Mouse (Mus musculus): Measurements from ENCODE around the gene Aff4.
A peak's percentile ranks its signal among the peaks of the same experiment; 100 is the strongest.

Gene Aff4

GRCm38 (mm10) chr11:53427993-53428715, 77.5 kb downstream of the Aff4 start:
- DNase-seq (ENCODE audit: low spot score), result no peak

DNA sequence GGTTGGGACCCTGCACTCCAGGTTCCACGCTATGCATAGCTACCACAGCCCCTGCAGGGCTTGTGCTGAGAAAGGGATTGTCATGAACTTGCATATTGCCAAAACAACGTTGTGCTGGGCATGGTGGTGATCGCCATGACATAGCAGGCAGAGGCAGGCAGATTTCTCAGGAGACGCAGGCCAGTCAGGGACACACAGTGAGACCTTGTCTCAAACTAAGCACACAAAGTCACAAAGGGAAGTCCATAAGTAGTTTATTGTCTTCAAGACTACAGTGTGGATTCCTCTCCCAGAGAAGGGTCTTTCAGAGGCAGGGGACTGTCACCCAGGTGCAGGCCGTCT, 78.1 kb downstream of the Aff4 start:
- no peak for DNase-seq (ENCODE audit: low spot score)

DNA sequence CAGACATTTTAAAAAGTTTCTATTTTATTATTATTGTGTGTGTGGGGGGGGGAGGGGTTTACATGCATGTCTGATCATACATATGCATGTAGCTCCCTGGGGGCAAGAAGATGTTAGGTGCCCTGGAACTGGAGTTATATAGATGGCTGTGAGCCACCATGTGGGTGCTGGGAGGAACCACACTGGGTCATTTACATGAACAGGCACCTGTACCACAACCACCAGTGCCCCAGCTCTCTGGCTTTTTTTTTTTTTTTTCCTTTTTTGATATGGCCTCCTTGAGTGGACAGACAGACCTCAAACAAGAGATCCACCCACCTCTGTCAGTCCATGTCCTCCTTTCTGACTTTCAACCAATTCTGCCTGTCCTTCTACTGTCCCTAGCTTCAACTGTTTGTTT, 78.5 kb downstream of the Aff4 start:
- no peak for DNase-seq (ENCODE audit: low spot score)

DNA sequence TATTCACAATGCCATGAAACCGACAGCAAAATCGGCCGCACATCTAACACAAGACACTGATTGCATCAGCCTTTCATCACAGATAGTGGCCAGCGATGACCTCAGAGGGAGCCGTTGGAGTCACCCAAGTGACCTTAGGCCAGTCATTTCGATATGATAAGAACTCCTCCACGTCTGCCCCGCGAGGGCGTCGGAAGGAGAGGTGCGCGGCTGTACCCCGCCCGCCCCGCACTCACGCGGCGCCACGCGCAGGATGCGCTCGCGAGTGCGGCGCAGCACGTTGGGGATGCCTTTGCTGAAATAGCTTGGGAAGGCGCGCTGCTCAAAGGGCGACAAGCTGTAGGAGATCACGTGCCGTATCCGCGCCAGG, 79.7 kb downstream of the Aff4 start:
- no peak for DNase-seq (ENCODE audit: low spot score)

GRCm38 (mm10) chr11:53430670-53431346, 80.2 kb downstream of the Aff4 start, which contains the start of the genes Uqcrq and Gdf9:
Gene Uqcrq (minus strand): TSS chr11:53430831.
Gene Gdf9 (plus strand): TSS chr11:53431023.
- peak; percentile 92 for DNase-seq (ENCODE audit: low spot score)

GRCm38 (mm10) chr11:53431347-53432056, 80.9 kb downstream of the Aff4 start:
- DNase-seq (ENCODE audit: low spot score), result no peak

DNA sequence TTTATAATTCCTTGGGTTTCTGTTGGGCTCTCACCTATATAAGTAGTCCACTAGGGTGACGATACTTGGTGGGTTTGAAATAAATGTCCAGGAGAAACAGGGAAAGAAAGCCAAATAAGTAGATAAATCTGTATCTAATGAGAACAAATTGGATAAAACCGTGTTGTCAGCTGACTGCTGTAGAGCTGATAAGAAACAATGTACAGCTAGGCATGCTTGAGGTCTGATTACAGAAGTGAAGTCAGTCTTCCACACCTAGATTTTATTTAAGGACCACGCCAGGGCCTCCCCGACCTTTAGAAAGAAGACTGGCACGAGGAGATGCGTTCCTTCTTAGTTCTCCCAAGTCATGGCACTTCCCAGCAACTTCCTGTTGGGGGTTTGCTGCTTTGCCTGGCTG, 82.4 kb downstream of the Aff4 start:
- no peak for DNase-seq (ENCODE audit: low spot score)

DNA sequence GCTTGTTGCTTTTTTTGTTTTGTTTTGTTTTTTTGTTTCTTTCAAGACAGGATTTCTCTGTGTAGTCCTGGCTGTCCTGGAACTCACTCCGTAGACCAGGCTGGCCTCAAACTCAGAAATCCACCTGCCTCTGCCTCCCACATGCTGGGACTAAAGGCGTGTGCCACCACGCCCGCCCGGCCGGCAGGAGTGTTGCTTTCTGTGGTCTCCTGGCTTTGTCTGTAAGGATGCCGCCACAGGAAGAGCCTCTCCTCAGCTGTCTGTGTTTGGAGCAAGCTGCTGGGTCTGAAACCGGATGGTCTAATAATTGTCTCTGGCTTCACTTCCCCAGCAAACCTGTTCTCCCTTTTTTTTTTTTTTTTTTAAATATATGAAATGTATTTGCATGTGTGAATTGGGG, 84.9 kb downstream of the Aff4 start:
- DNase-seq (ENCODE audit: low spot score), result no peak

DNA sequence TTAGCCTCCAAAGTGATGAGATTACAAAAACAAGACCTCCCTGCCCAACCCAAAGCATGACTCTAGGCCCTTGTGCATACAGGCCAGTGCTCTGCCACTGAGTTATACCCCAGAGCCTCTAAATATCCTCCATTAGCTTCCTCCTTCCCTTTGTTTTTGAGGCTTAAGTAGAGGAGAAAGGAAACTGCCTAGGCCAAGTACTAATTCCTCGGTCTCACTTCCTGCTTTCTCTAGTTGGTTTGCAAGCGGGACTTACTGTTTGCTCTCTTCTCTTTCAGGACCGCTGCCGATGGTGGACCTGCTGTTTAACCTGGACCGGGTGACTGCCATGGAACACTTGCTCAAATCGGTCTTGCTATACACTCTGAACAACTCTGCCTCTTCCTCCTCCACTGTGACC, 85.7 kb downstream of the Aff4 start:
- DNase-seq (ENCODE audit: low spot score), result no peak

DNA sequence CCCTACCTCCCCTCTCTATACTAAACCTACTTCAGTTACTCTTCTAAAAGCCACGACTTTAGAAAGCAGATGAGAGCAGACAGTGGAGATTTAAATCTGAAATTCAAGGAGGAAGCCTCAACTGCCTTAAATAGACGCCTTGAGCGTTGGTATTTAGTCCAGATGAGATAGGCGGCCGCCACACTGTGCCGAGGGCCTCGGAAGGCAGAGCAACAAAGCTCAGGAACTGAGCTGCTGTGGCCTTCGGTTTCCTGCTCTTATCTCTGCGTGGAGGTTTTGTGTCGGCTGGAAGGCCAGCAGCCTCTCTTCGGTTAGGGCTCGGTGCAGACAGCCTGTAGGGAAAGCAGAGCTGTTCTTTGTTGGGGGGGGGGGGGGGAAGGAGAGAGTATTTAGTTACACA, 91.3 kb downstream of the Aff4 start:
- DNase-seq (ENCODE audit: low spot score), result no peak

GRCm38 (mm10) chr11:53443861-53444260, 93.2 kb downstream of the Aff4 start:
- DNase-seq (ENCODE audit: low spot score), result no peak

DNA sequence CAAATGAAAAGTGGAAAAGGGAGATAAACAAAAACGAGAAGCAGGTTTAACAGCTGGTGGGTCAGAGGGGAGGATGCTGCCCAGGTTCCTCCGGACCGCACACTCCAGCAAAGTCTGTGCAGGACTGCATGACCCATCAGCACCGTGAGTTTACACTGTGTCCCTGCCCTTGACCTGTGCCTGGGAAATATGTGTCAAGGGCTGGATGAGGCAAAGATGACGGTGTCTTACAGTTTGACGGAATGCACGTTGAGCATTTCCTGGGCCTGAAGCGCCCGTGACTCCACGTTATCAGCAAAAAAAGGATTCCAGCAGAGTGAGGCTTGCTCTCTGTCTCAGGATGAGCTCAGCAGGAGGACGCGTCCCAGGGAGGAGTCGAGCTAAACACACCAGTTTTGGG, 94.9 kb downstream of the Aff4 start:
- no peak for DNase-seq (ENCODE audit: low spot score)

- DNase-seq (ENCODE audit: low spot score), result no peak
Observed at GRCm38 (mm10) chr11:53446183-53446582, 95.5 kb downstream of the Aff4 start.

- no peak for DNase-seq (ENCODE audit: low spot score)
Observed at GRCm38 (mm10) chr11:53447996-53448395, 97.4 kb downstream of the Aff4 start.

DNA sequence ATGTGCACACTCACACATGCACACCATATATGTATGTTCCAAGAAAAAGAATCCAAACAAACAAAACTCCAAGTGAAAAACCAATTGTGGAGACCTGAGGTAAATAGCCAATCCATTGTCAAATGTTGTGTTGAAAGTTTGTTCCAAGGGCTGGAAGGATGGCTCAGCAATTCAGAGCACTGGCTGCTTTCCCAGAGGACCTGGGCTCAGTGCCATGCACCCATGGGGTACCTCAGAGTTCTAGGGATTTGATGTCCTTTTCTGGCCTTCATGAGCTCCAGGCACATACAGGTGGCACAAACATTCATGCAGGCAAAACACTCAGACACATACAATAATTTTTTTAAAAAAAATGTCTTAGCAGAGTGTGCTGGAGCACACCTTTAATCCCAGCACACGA, 97.9 kb downstream of the Aff4 start:
- no peak for DNase-seq (ENCODE audit: low spot score)

- DNase-seq (ENCODE audit: low spot score), result no peak
Observed at GRCm38 (mm10) chr11:53450070-53450705, 99.6 kb downstream of the Aff4 start.

GRCm38 (mm10) chr11:53451361-53451760, 100.7 kb downstream of the Aff4 start:
- DNase-seq (ENCODE audit: low spot score), result no peak

DNA sequence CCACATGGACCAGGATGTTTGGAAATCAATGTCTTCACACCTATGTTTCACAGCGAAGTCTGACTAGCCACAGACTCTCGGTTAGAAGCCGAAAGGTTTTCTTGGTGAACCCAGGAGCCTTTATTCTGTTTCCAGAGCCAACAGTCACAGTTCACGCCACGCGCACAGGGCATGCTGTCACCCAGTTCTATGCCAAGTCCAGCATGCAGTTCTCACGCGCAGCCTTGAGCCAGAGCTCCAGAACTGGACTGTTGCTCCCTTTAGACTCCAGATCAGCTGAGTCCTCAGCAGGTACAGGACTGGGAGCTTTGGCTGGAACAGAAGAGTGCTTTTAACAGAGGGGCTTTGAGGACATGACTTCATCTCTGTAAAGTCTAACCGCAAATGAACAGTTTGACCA, 101.8 kb downstream of the Aff4 start:
- no peak for DNase-seq (ENCODE audit: low spot score)

GRCm38 (mm10) chr11:53453031-53453430, 102.4 kb downstream of the Aff4 start:
- DNase-seq (ENCODE audit: low spot score), result no peak

- no peak for DNase-seq (ENCODE audit: low spot score)
Observed at GRCm38 (mm10) chr11:53456474-53457371, 106.1 kb downstream of the Aff4 start, which contains the start of the genes Gm10447 and Shroom1. Gene Gm10447 (minus strand): TSS chr11:53457110. Gene Shroom1 (plus strand): TSS chr11:53457205.

- DNase-seq (ENCODE audit: low spot score), result no peak
Observed at GRCm38 (mm10) chr11:53457372-53457954, 106.8 kb downstream of the Aff4 start.

All from urinary bladder, postnatal 10 days (tissue).